Mouse (Mus musculus) hindbrain, embryonic 10.5 days (tissue): ENCODE results near the gene Zmynd10. TPM values are rescaled to one million over a fixed set of nuclear protein-coding genes. Genes with fewer than 3 reads are reported as not detected.

Experiments
- DNase-seq: peaks from one replicate; pipeline ENCODE4 v3.0.0-alpha.2; 2017; ENCODE audit warnings: low spot score
- H3K27ac ChIP-seq: fragments of 300-500 bp; sonication (generic); 2 replicates; pipeline ENCODE4 v1.5.1; 2016; ENCODE audit warnings: mild to moderate bottlenecking, moderate library complexity
- H3K27me3 ChIP-seq: fragments of 300-500 bp; sonication (generic); 2 replicates; pipeline ENCODE4 v1.6.1; 2016; ENCODE audit warnings: mild to moderate bottlenecking; ENCODE audit not compliant: poor library complexity, insufficient read depth, severe bottlenecking
- H3K36me3 ChIP-seq: fragments of 300-500 bp; sonication (generic); 2 replicates; pipeline ENCODE4 v1.6.1; 2016; ENCODE audit warnings: mild to moderate bottlenecking, moderate library complexity
- H3K4me1 ChIP-seq: fragments of 300-500 bp; sonication (generic); replicated peaks from 2 replicates; pipeline ENCODE4 v1.6.1; 2016; ENCODE audit warnings: mild to moderate bottlenecking
- H3K4me3 ChIP-seq: fragments of 300-500 bp; sonication (generic); 2 replicates; pipeline ENCODE4 v1.5.1; 2016; ENCODE audit warnings: mild to moderate bottlenecking, moderate library complexity
- H3K9me3 ChIP-seq: fragments of 300-500 bp; sonication (generic); 2 replicates; pipeline ENCODE4 v1.6.1; 2016; ENCODE audit warnings: mild to moderate bottlenecking, moderate library complexity
- WGBS: fragments of 180-500 bp; shearing (Covaris S2); methylation state at CpG from one replicate; pipeline ENCODE4 v1.1.7; 2016; 5-methylcytosine and 5-hydroxymethylcytosine counted together
- polyA plus RNA-seq: library from polyadenylated mRNA; unstranded; fragments of >200 nt; fragmentation: Nextera tagmentation; extraction: Ambion mirVana; gene quantifications from 2 replicates; pipeline ENCODE4 v1.2.1, GENCODE M21; 2016

Zmynd10 gene
- polyA plus RNA-seq, 1 experiment from 2014 or later, result 4.7 TPM

DNA sequence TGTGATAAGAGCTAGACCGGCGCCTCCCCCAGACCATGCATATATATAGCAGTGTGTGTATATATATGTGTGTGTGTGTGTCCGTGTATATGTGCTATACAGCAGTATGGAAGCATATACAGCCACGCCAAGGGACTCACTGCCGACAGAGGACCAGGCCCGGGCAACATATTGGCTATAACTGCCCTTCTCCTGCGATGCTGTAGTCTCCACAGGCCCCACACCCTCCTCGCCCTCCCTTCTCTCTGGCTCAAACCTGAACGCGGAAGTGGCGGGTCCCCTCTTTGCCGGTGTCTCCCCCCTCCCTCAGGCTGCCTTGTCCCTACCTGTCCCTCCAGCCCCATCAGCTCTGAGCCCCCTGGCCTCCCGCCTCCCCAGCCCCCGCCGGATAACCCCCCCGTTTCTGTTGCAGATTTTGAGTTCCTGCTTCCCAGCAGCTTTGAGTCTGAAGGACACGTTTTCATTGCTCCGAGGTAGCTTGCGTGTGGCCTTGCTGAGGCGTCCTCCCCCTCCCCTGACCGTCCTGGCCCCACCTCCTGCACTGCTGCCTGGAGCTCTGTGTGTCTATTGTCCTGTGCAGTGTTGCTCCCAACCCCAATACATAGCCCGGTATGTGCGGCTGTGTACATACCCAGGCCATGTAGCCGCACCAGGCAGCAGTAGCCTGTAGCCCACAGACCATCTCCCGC is 25.2 kb upstream of the Zmynd10 start:
- Histone ChIP-seq H3K36me3 (no peaks in the 10 kb centered on the region), H3K27me3 (peaks cover 57% of the 10 kb centered on the region), H3K4me1 (peaks cover 42% of the 10 kb centered on the region), H3K4me3 (peak overlapping the region; percentile 32), H3K27ac (peak overlapping the region; percentile 76), H3K9me3 (no peaks in the 10 kb centered on the region)
- DNase-seq, result peak; percentile 39
- 27% methylated on average over 25 of the region's 25 CpGs for WGBS

DNA sequence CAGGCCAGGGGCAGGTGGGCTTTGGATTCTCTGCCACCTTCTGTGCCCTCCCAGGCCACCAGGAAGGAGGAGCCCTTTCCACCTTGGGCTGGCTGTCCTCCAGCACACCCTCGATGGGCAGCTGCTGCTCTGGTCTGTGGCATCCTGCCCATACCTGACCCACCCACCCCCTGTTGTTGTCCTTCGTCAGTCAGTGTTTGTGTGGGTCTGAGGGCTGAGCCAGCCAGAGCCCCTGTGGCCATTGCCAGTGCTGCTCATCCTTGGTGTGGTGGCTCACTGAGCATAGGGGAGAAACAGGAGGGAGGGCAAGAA is 24.7 kb upstream of the Zmynd10 start:
- H3K27ac ChIP-seq, result peak overlapping the region; percentile 76
- 44% methylated on average over 2 of the region's 2 CpGs for WGBS
- H3K36me3 ChIP-seq, result no peaks in the 10 kb centered on the region
- no peaks in the 10 kb centered on the region for H3K9me3 ChIP-seq
- DNase-seq, result no peak
- H3K4me1 ChIP-seq, result peaks cover 47% of the 10 kb centered on the region
- H3K4me3 ChIP-seq, result peak overlapping the region; percentile 32
- peaks cover 62% of the 10 kb centered on the region for H3K27me3 ChIP-seq

DNA sequence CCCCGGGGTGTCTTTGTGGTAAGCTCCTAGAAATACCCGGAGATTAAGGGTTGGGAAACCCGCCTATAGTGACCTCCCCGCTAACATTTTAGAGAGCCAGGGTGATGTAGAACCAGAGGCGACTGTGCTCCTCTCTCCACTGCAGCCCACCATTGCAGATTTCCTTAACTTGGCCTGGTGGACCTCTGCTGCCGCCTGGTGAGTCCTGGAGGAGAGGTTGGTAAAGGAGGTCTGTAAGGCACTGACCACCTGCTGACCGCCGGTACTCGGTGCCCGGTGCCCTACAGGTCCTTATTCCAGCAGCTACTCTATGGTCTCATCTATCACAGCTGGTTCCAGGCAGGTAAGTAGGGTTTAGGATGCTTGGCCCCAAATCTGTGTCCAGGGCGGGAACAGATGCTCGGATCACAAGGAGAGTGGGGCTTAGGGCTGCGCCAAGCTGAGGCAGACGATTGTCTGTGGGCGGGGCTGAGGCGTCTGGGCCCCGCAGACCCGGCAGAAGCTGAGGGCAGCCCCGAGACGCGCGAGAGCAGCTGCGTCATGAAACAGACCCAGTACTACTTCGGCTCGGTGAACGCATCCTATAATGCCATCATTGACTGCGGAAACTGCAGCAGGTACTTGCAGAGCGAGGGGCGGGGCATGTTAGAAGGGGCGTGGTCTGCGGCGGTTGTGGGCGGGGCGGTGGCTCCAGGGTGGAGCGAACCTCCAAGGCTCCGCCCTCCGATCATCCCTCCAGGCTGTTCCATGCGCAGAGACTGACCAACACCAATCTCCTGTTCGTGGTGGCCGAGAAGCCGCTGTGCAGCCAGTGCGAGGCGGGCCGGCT is 20.7 kb upstream of the Zmynd10 start:
- Histone ChIP-seq H3K36me3 (no peaks in the 10 kb centered on the region), H3K27ac (peak overlapping the region; percentile 74), H3K4me3 (peak overlapping the region; percentile 47), H3K27me3 (peaks cover 82% of the 10 kb centered on the region), H3K9me3 (no peaks in the 10 kb centered on the region), H3K4me1 (peaks cover 30% of the 10 kb centered on the region)
- peak; percentile 88 for DNase-seq
- WGBS, result 4% methylated on average over 44 of the region's 44 CpGs

DNA sequence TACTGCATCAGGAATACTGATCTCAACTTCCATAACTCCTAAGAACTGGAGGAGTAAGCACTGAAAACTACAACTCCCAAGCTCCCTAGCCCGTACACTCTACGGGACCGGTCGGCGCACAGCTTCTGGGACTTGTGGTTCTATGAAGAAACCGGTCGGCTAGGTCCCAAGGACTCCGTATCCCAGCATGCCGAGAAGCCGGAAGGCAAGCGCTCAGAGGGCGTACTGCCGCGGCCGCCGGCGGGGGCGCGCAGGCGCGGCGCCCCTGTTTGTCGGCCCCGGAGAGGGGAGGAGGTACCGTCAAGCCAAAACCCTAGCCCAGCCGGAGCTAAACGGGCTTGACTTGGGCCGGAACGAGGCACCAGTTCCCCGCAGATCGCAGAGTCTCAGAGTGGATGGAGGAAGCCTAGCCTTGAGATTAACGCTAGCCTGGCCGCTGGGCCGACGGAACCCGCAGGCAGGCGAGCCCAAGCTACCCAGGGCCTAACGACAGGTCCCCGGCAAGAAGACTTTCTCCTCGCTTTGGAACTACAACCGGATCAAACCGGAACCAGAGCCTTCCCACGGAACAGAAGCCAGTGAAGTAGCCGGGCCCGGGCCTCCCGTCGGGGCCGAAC is 13.2 kb upstream of the Zmynd10 start, which contains the start of gene Tmem115:
Gene Tmem115, plus strand, starts transcription at position 155 of the 617 bp plus-strand sequence.
- Histone ChIP-seq H3K36me3 (peaks cover 21% of the 10 kb centered on the region), H3K4me1 (peaks cover 38% of the 10 kb centered on the region), H3K4me3 (peak within 1 kb of the TSS; percentile 94), H3K9me3 (no peaks in the 10 kb centered on the region), H3K27ac (peak within 1 kb of the TSS; percentile 88), H3K27me3 (peaks cover 16% of the 10 kb centered on the region; the same call in 1 of the 2 replicates)
- WGBS, result under 1% methylated on average over 48 of the region's 48 CpGs
- peak; percentile 92 for DNase-seq

DNA sequence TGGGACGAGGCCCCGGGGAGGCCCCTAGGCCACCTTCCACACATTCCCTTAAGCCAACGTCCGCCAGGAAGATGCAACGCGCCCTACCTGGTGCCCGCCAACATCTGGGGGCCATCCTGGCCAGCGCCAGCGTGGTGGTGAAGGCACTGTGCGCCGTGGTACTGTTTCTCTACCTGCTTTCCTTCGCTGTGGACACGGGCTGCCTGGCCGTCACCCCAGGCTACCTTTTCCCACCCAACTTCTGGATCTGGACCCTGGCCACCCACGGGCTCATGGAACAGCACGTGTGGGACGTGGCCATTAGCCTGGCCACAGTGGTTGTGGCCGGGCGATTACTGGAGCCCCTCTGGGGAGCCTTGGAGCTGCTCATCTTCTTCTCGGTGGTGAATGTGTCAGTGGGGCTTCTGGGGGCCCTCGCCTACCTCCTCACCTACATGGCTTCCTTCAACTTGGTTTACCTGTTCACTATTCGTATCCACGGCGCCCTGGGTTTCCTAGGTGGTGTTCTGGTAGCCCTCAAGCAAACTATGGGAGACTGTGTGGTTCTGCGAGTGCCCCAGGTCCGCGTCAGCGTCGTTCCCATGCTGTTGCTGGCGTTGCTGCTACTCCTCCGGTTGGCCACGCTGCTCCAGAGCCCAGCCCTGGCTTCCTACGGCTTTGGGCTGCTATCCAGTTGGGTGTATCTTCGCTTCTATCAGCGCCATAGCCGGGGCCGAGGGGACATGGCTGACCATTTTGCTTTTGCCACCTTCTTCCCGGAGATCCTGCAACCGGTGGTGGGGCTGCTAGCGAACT is 12.5 kb upstream of the Zmynd10 start:
- no peaks in the 10 kb centered on the region for H3K9me3 ChIP-seq
- H3K36me3 ChIP-seq, result peaks cover 28% of the 10 kb centered on the region
- peak overlapping the region; percentile 94 for H3K4me3 ChIP-seq
- 1% methylated on average over 40 of the region's 40 CpGs for WGBS
- DNase-seq, result peak; percentile 35
- peaks cover 12% of the 10 kb centered on the region; the same call in 1 of the 2 replicates for H3K27me3 ChIP-seq
- peaks cover 38% of the 10 kb centered on the region for H3K4me1 ChIP-seq
- peak overlapping the region; percentile 88 for H3K27ac ChIP-seq

DNA sequence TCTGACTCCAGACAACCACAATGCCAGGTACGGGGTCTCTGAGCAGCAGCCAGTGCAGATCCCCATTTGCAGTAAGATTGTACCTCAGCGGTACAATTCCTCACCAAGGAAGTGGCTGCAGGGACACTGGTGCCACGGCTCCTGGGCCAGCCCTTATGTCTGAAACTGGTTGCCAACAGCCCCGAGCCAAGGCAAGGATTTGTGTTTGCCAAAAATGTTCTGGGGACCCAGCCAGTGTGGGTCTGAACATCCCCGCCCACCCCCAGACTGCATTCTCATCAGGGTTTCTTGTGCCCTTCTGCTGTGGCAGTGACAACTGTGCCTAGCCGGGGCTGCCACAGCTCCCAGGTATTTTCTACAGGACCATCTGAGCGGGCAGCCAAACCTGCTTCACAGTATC is 8.9 kb upstream of the Zmynd10 start:
- Histone ChIP-seq H3K4me1 (peaks cover 64% of the 10 kb centered on the region), H3K36me3 (peaks cover 39% of the 10 kb centered on the region), H3K27ac (no peak overlapping the region), H3K27me3 (no peaks in the 10 kb centered on the region), H3K9me3 (no peaks in the 10 kb centered on the region), H3K4me3 (no peak overlapping the region; the same call in 1 of the 2 replicates)
- no peak for DNase-seq
- 95% methylated on average over 7 of the region's 7 CpGs for WGBS

DNA sequence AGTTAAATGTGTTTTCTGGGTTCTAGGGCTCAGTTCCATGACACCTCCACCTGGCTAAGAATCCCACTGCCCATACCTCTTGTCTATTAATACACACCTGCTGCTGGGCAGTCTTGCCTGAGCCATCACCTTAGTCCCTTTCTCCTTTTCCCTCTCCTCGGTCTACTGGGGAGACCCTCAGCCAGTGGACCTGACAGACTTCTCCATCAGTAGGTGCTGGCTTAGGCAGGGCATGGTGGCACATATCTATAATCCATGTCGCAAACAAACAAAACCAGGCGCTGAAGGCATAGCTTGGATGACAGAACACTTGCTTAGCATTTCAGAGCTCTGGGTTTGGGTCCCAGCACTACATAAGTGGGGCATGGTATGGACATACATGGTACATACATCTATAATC is 8.4 kb upstream of the Zmynd10 start:
- Histone ChIP-seq H3K27ac (no peak overlapping the region), H3K27me3 (no peaks in the 10 kb centered on the region), H3K9me3 (no peaks in the 10 kb centered on the region), H3K36me3 (peaks cover 44% of the 10 kb centered on the region), H3K4me1 (peaks cover 69% of the 10 kb centered on the region), H3K4me3 (no peak overlapping the region)
- 93% methylated on average over 3 of the region's 3 CpGs for WGBS
- no peak for DNase-seq

DNA sequence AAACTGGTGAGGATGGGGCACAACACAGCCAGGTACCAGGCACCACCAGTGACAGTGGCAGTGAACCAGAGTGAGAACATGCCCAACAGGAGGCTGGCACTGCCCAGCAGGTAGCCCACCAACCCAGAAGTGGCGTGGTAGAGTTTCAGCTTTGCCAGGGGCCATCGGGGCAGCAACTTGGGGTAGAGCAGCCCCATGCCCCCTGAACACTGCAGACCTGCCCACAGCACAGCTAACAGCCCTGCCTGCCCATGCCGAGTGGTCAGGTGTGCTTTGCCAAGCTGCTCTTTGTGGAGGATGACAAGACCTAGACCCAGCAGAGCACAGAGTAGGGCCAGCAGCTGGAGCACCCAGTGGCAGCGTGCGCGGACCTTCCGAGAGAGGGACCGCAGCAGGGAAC is 7.2 kb upstream of the Zmynd10 start:
- peak overlapping the region; percentile 73; the same call in 1 of the 2 replicates for H3K4me3 ChIP-seq
- 94% methylated on average over 8 of the region's 8 CpGs for WGBS

DNA sequence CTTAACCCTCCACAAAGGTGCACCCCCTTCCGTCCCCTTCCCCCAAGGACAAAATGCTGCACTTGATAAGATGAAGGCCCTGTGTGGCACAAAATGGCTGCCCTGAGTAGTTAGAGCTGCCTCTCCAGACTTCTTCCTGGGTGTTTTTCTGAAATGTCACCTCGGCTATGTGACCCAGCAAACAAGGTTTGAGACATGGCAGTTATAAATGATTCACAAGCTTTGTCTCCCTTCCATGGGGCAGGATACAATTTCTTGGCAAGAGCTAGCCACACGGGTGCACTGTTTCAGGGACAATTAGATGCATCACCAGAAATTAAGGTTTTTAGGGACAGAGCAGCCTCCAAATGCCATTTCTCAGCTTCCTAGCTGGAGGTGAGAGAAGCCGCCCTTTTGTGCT is 6.7 kb upstream of the Zmynd10 start:
- H3K4me3 ChIP-seq, result peak overlapping the region; percentile 73
- H3K4me1 ChIP-seq, result peaks cover 59% of the 10 kb centered on the region
- H3K9me3 ChIP-seq, result no peaks in the 10 kb centered on the region
- 80% methylated on average over 4 of the region's 4 CpGs for WGBS
- no peak for DNase-seq
- H3K36me3 ChIP-seq, result peaks cover 61% of the 10 kb centered on the region
- no peaks in the 10 kb centered on the region for H3K27me3 ChIP-seq
- H3K27ac ChIP-seq, result no peak overlapping the region

More for the DNA sequence above, 7.2 kb upstream of the Zmynd10 start:
- H3K4me1 ChIP-seq, result peaks cover 62% of the 10 kb centered on the region
- H3K9me3 ChIP-seq, result no peaks in the 10 kb centered on the region
- H3K27ac ChIP-seq, result no peak overlapping the region
- no peak for DNase-seq
- peaks cover 56% of the 10 kb centered on the region for H3K36me3 ChIP-seq
- no peaks in the 10 kb centered on the region for H3K27me3 ChIP-seq

DNA sequence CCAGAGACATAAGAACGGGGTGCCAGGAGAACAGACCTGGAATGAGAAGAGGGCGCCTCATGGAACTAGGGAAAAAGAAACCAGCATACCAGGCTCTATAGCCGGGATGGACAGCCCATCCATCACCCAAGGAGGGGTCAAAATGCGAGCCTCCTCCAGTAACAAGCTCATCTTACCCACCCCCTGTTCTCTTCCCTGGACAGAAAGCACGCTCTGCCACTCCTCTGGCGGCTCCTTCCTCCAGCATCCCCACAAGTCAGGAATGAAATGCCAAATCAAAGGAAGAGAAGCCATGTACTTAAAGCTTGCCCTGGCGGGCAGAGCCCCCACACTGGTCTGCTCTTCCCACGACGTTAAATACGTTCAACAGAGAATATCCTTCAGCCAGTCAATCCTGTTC is 6.1 kb upstream of the Zmynd10 start:
- Histone ChIP-seq H3K9me3 (no peaks in the 10 kb centered on the region), H3K36me3 (peaks cover 61% of the 10 kb centered on the region), H3K27me3 (no peaks in the 10 kb centered on the region), H3K4me1 (peaks cover 58% of the 10 kb centered on the region), H3K27ac (peak overlapping the region; percentile 90; the same call in 1 of the 2 replicates), H3K4me3 (peak overlapping the region; percentile 73)
- 40% methylated on average over 10 of the region's 10 CpGs for WGBS
- no peak for DNase-seq

DNA sequence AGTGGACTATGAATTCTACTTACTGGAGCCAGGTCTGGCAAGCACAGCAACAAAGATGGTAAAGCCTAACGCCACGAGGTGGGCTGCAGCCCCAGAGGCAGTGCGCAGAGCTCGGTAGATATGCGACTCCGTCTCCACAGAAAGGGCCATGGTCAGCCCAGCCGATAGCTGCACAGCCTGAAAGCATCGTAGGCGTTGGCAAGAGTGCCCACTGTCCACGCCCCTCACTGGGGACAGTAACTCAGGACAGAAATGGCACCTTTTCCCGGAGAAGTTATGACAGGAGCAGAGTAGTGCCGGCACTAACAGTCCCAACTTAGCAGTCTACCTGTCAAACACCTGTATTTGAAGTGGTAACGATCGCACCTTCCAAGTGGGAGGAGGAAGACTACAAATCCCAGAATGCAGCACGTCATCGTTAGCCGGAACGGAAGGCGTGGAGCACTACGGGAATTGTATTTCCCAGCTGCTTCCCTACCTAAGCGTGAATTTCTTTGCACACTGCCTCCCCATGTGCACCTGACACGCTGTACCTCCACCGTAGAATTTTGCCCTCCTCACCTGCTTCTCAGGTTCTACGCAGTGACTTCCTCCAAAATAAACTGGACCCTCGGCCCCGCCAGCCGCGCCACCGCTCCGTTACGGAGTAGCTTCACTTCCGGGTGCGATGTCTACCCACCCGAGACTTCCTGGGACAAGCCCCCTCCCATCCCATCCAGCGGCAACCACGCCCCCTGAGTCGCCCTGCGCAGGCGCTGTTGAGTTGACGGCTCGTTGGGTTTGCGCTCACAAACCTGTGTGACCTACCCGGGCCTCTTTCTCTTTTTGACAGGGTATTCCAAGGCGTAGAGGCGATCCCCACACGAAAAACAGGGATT is 5.4 kb upstream of the Zmynd10 start, which contains the start of the genes Cyb561d2 and Nprl2:
Gene Cyb561d2, minus strand, starts transcription at position 720 of the 878 bp plus-strand sequence.
Gene Nprl2, plus strand, starts transcription at position 753 of the 878 bp plus-strand sequence.
- H3K9me3 ChIP-seq, result no peaks in the 10 kb centered on the region

More for the DNA sequence above, 5.4 kb upstream of the Zmynd10 start, which contains the start of the genes Cyb561d2 and Nprl2:
- peak within 1 kb of the TSS; percentile 73 for H3K4me3 ChIP-seq
- H3K27ac ChIP-seq, result peak within 1 kb of the TSS; percentile 90
- peaks cover 55% of the 10 kb centered on the region for H3K4me1 ChIP-seq
- H3K27me3 ChIP-seq, result no peaks in the 10 kb centered on the region
- DNase-seq, result peak; percentile 96
- peaks cover 57% of the 10 kb centered on the region for H3K36me3 ChIP-seq
- WGBS, result under 1% methylated on average over 46 of the region's 46 CpGs
